Mouse (Mus musculus) MEL (cell line): ENCODE results near the gene Chka. TPM values are rescaled to one million over a fixed set of nuclear protein-coding genes. Genes with fewer than 3 reads are reported as not detected.

Experiments used
- DNase-seq: peaks from one replicate; pipeline ENCODE4 v3.0.0; 2011; ENCODE audit warnings: low read depth, low spot score
- H3K27ac ChIP-seq: 2 replicates; pipeline ENCODE4 v1.5.1; 2012; ENCODE audit warnings: low read depth, mild to moderate bottlenecking, control low read depth, low read length, moderate library complexity; ENCODE audit not compliant: control insufficient read depth
- H3K27me3 ChIP-seq, 2 experiments: fragments of 150-350 bp in 1 of 2; sonication (generic) in 1 of 2; 2 replicates each; pipeline ENCODE4 v1.6.1; 2012; ENCODE audit warnings: low read length in 2 of 2, mild to moderate bottlenecking in 2 of 2, improper control_type of control experiment in 1 of 2, moderate library complexity in 1 of 2; ENCODE audit not compliant: insufficient read depth in 2 of 2, control insufficient read depth in 1 of 2
- H3K36me3 ChIP-seq, 2 experiments: 2 replicates each; pipeline ENCODE4 v1.6.1; 2012 to 2014; ENCODE audit warnings: low read length in 2 of 2, improper control_type of control experiment in 1 of 2, inconsistent platforms in 1 of 2, mild to moderate bottlenecking in 1 of 2; ENCODE audit not compliant: insufficient read depth in 2 of 2, control insufficient read depth in 1 of 2
- H3K4me1 ChIP-seq, 2 experiments: fragments of 150-350 bp in 1 of 2; sonication (generic) in 1 of 2; 2 replicates each; pipeline ENCODE4 v1.6.1; 2012; ENCODE audit warnings: low read length in 2 of 2, improper control_type of control experiment in 1 of 2, mild to moderate bottlenecking in 1 of 2; ENCODE audit not compliant: insufficient read depth in 2 of 2, control insufficient read depth in 1 of 2
- H3K4me3 ChIP-seq, 2 experiments: fragments of 150-350 bp in 1 of 2; sonication (generic) in 1 of 2; 2 replicates each; pipeline ENCODE4 v1.5.1; 2012; ENCODE audit warnings: low read depth in 2 of 2, low read length in 2 of 2, mild to moderate bottlenecking in 2 of 2, moderate library complexity in 2 of 2, control low read depth in 1 of 2, improper control_type of control experiment in 1 of 2; ENCODE audit not compliant: control insufficient read depth in 1 of 2, insufficient read depth in 1 of 2
- H3K79me2 ChIP-seq: 2 replicates; pipeline ENCODE4 v1.6.1; 2012; ENCODE audit warnings: mild to moderate bottlenecking, low read length, moderate library complexity; ENCODE audit not compliant: control insufficient read depth, poor library complexity, insufficient read depth
- H3K9ac ChIP-seq: 2 replicates; pipeline ENCODE4 v1.6.1; 2012; ENCODE audit warnings: low read depth, mild to moderate bottlenecking, control low read depth, low read length, moderate library complexity; ENCODE audit not compliant: control insufficient read depth, poor library complexity, severe bottlenecking
- H3K9me3 ChIP-seq: fragments of 150-350 bp; sonication (generic); replicated peaks from 2 replicates; pipeline ENCODE4 v1.6.1; 2012; ENCODE audit warnings: mild to moderate bottlenecking, low read length, improper control_type of control experiment, moderate library complexity; ENCODE audit not compliant: insufficient read depth
- CHD2 ChIP-seq: IDR thresholded peaks from 2 replicates; pipeline ENCODE4 v1.6.1; 2011; ENCODE audit warnings: low read length, improper control_type of control experiment
- E2F4 ChIP-seq: IDR thresholded peaks from 2 replicates; pipeline ENCODE4 v1.6.1; 2011; ENCODE audit warnings: low read depth, low read length, improper control_type of control experiment, borderline replicate concordance
- EP300 ChIP-seq, 2 experiments: IDR thresholded peaks; 2 replicates each; pipeline ENCODE4 v1.6.1; 2011; ENCODE audit warnings: improper control_type of control experiment in 2 of 2, low read length in 2 of 2, low read depth in 1 of 2, mild to moderate bottlenecking in 1 of 2
- ETS1 ChIP-seq: IDR thresholded peaks from 2 replicates; pipeline ENCODE4 v1.6.1; 2012; ENCODE audit warnings: low read depth, mild to moderate bottlenecking, inconsistent platforms, low read length, improper control_type of control experiment, moderate library complexity
- GABPA ChIP-seq: IDR thresholded peaks from 2 replicates; pipeline ENCODE4 v1.6.1; 2012; ENCODE audit warnings: low read depth, mild to moderate bottlenecking, inconsistent platforms, low read length, improper control_type of control experiment, moderate library complexity
- HCFC1 ChIP-seq: IDR thresholded peaks from 2 replicates; pipeline ENCODE4 v1.6.1; 2012; ENCODE audit warnings: low read depth, mild to moderate bottlenecking, inconsistent platforms, low read length, improper control_type of control experiment, moderate library complexity
- JUND ChIP-seq: IDR thresholded peaks from 2 replicates; pipeline ENCODE4 v1.6.1; 2011; ENCODE audit warnings: low read depth, mild to moderate bottlenecking, improper control_type of control experiment, low read length
- KAT2A ChIP-seq: conservative IDR thresholded peaks from 2 replicates; pipeline ENCODE4 v1.6.1; 2012; ENCODE audit warnings: low read depth, low read length, improper control_type of control experiment, inconsistent platforms
- MAFK ChIP-seq: IDR thresholded peaks from 2 replicates; pipeline ENCODE4 v1.6.1; 2011; ENCODE audit warnings: low read depth, mild to moderate bottlenecking, low read length, improper control_type of control experiment, borderline replicate concordance
- MAX ChIP-seq: IDR thresholded peaks from 2 replicates; pipeline ENCODE4 v1.6.1; 2011; ENCODE audit warnings: low read length, improper control_type of control experiment
- MAZ ChIP-seq: IDR thresholded peaks from 2 replicates; pipeline ENCODE4 v1.6.1; 2012; ENCODE audit warnings: low read depth, mild to moderate bottlenecking, inconsistent platforms, low read length, improper control_type of control experiment
- MEF2A ChIP-seq: IDR thresholded peaks from 2 replicates; pipeline ENCODE4 v1.6.1; 2014; ENCODE audit warnings: low read depth, mild to moderate bottlenecking, inconsistent platforms, low read length, improper control_type of control experiment; ENCODE audit not compliant: poor library complexity, insufficient replicate concordance, severe bottlenecking; ENCODE audit errors: extremely low read depth
- MXI1 ChIP-seq: IDR thresholded peaks from 2 replicates; pipeline ENCODE4 v1.6.1; 2011; ENCODE audit warnings: mild to moderate bottlenecking, low read depth, low read length, improper control_type of control experiment
- MYB ChIP-seq: IDR thresholded peaks from 2 replicates; pipeline ENCODE4 v1.6.1; 2011; ENCODE audit warnings: mild to moderate bottlenecking, low read depth, low read length, improper control_type of control experiment
- MYC ChIP-seq: IDR thresholded peaks from 2 replicates; pipeline ENCODE4 v1.6.1; 2011; ENCODE audit warnings: low read depth, mild to moderate bottlenecking, low read length, improper control_type of control experiment, moderate library complexity
- NELFE ChIP-seq: IDR thresholded peaks from 2 replicates; pipeline ENCODE4 v1.6.1; 2011; ENCODE audit warnings: low read depth, low read length, improper control_type of control experiment
- NRF1 ChIP-seq: IDR thresholded peaks from 2 replicates; pipeline ENCODE4 v1.6.1; 2014; ENCODE audit warnings: low read depth, mild to moderate bottlenecking, inconsistent platforms, low read length, improper control_type of control experiment, moderate library complexity; ENCODE audit not compliant: poor library complexity, insufficient read depth, severe bottlenecking
- POLR2A ChIP-seq, 2 experiments: IDR thresholded peaks; 2 replicates each; pipeline ENCODE4 v1.6.1; 2011 to 2012; ENCODE audit warnings: low read length in 2 of 2, mild to moderate bottlenecking in 2 of 2, control low read depth in 1 of 2, improper control_type of control experiment in 1 of 2, low read depth in 1 of 2, moderate library complexity in 1 of 2; ENCODE audit not compliant: control insufficient read depth in 1 of 2, insufficient read depth in 1 of 2, poor library complexity in 1 of 2
- POLR2AphosphoS2 ChIP-seq: IDR thresholded peaks from 2 replicates; pipeline ENCODE4 v1.6.1; 2011; ENCODE audit warnings: low read length, improper control_type of control experiment
- POLR2AphosphoS5 ChIP-seq: IDR thresholded peaks from 2 replicates; pipeline ENCODE4 v1.6.1; 2012; ENCODE audit warnings: low read depth, borderline replicate concordance, mild to moderate bottlenecking, inconsistent platforms, low read length, moderate library complexity, mixed read lengths
- RAD21 ChIP-seq: IDR thresholded peaks from 2 replicates; pipeline ENCODE4 v1.6.1; 2011; ENCODE audit warnings: mild to moderate bottlenecking, low read depth, low read length, improper control_type of control experiment
- SIN3A ChIP-seq: IDR thresholded peaks from 2 replicates; pipeline ENCODE4 v1.6.1; 2012; ENCODE audit warnings: low read length, improper control_type of control experiment, inconsistent platforms
- SMC3 ChIP-seq: IDR thresholded peaks from 2 replicates; pipeline ENCODE4 v1.6.1; 2011; ENCODE audit warnings: low read depth, low read length, improper control_type of control experiment
- TAL1 ChIP-seq: IDR thresholded peaks from 2 replicates; pipeline ENCODE4 v1.6.1; 2012; ENCODE audit warnings: mild to moderate bottlenecking, inconsistent platforms, low read length, moderate library complexity, mixed read lengths
- TBP ChIP-seq: IDR thresholded peaks from 2 replicates; pipeline ENCODE4 v1.8.0; 2011; ENCODE audit warnings: low read depth, low read length, improper control_type of control experiment
- TCF12 ChIP-seq: IDR thresholded peaks from 2 replicates; pipeline ENCODE4 v1.6.1; 2014; ENCODE audit warnings: low read depth, mild to moderate bottlenecking, inconsistent platforms, low read length, improper control_type of control experiment, moderate library complexity
- UBTF ChIP-seq: IDR thresholded peaks from 2 replicates; pipeline ENCODE4 v1.6.1; 2012; ENCODE audit warnings: low read depth, mild to moderate bottlenecking, inconsistent platforms, low read length, improper control_type of control experiment, moderate library complexity, borderline replicate concordance; ENCODE audit not compliant: insufficient read depth
- USF1 ChIP-seq: IDR thresholded peaks from 2 replicates; pipeline ENCODE4 v1.6.1; 2014; ENCODE audit warnings: low read depth, mild to moderate bottlenecking, inconsistent platforms, low read length, improper control_type of control experiment, moderate library complexity
- USF2 ChIP-seq, 2 experiments: IDR thresholded peaks; 2 replicates each; pipeline ENCODE4 v1.6.1; 2011 to 2012; ENCODE audit warnings: improper control_type of control experiment in 2 of 2, low read length in 2 of 2, borderline replicate concordance in 1 of 2, inconsistent platforms in 1 of 2, low read depth in 1 of 2, mild to moderate bottlenecking in 1 of 2; ENCODE audit not compliant: insufficient read depth in 1 of 2
- ZC3H11A ChIP-seq: IDR thresholded peaks from 2 replicates; pipeline ENCODE4 v1.6.1; 2012; ENCODE audit warnings: low read depth, mild to moderate bottlenecking, inconsistent platforms, low read length, improper control_type of control experiment
- ZMIZ1 ChIP-seq: IDR thresholded peaks from 2 replicates; pipeline ENCODE4 v1.6.1; 2012; ENCODE audit warnings: low read depth, mild to moderate bottlenecking, inconsistent platforms, low read length, improper control_type of control experiment, moderate library complexity
- ZNF384 ChIP-seq: IDR thresholded peaks from 2 replicates; pipeline ENCODE4 v1.6.1; 2012; ENCODE audit warnings: low read depth, mild to moderate bottlenecking, inconsistent platforms, low read length, improper control_type of control experiment
- polyA plus RNA-seq, 2 experiments: library from polyadenylated mRNA; stranded (reverse) in 1 of 2; unstranded in 1 of 2; fragments of >175 nt in 1 of 2; fragments of >200 nt in 1 of 2; gene quantifications; 2 replicates each; pipeline versions ENCODE4 v1.2.1 to v1.2.4; 2012; ENCODE audit warnings: low replicate concordance in 2 of 2, low read depth in 1 of 2; ENCODE audit not compliant: insufficient read length in 2 of 2, insufficient read depth in 1 of 2, missing spikeins in 1 of 2
- total RNA-seq: library from RNA; depleted of rRNA; stranded (reverse); fragments of 300-350 nt; gene quantifications from 2 replicates; pipeline ENCODE4 v1.2.3, GENCODE M21; 2012

Gene Chka
- total and polyA plus RNA-seq, 3 experiments = 12.5 to 21.0 TPM; not detected in 1

- DNase-seq = no peak
- no peaks in the 10 kb centered on the region for H3K9me3 ChIP-seq
- no peaks in the 10 kb centered on the region for H3K27me3 ChIP-seq
- no peak overlapping the region for H3K4me3 ChIP-seq
- H3K36me3 ChIP-seq = no peaks in the 10 kb centered on the region; a peak in 2 of 4 replicates
- H3K27ac ChIP-seq = no peak overlapping the region
- no peaks in the 10 kb centered on the region for H3K79me2 ChIP-seq
- no peaks in the 10 kb centered on the region for H3K4me1 ChIP-seq
- TF ChIP-seq EP300 (IDR thresholded peaks at IDR 0.05; ENCODE audit: low read depth in 1 of 2, low read length in 2 of 2) (no peak), CHD2 (no peak), HCFC1 (no peak), GABPA (no peak), KAT2A (no peak), JUND (no peak), ZNF384 (no peak), POLR2A (IDR thresholded peaks at IDR 0.05; ENCODE audit: control insufficient read depth in 1 of 2, insufficient read depth in 1 of 2, low read depth in 1 of 2, low read length in 2 of 2, poor library complexity in 1 of 2) (no peak), E2F4 (no peak), USF2 (IDR thresholded peaks at IDR 0.05; ENCODE audit: borderline replicate concordance in 1 of 2, insufficient read depth in 1 of 2, low read depth in 1 of 2, low read length in 2 of 2) (no peak), ETS1 (no peak), MEF2A (no peak), MYC (no peak), USF1 (no peak), ZMIZ1 (no peak), POLR2AphosphoS2 (no peak), TCF12 (no peak), POLR2AphosphoS5 (no peak), TBP (no peak), SMC3 (no peak)
- H3K9ac ChIP-seq = no peak overlapping the region
Measured at GRCm38 (mm10) chr19:3889096-3889495, 37.5 kb downstream of the Chka start.

- Histone ChIP-seq H3K9ac (no peak overlapping the region), H3K9me3 (no peaks in the 10 kb centered on the region), H3K79me2 (no peaks in the 10 kb centered on the region), H3K27me3 (no peaks in the 10 kb centered on the region), H3K27ac (no peak overlapping the region), H3K4me1 (no peaks in the 10 kb centered on the region), H3K36me3 (no peaks in the 10 kb centered on the region; a peak in 2 of 4 replicates), H3K4me3 (no peak overlapping the region)
- DNase-seq = peak; percentile 53
- TF ChIP-seq MYB = no peak
- no peak for TF ChIP-seq NRF1
- TF ChIP-seq GABPA = no peak
- TF ChIP-seq ZC3H11A = 0 out of 2 replicates have a peak, but pooled peaks have one; percentile 20
- no peak for TF ChIP-seq KAT2A
- no peak for TF ChIP-seq SIN3A
- TF ChIP-seq TCF12 = no peak
- TF ChIP-seq MYC = no peak
- TF ChIP-seq SMC3 = peak; percentile 70
- no peak for TF ChIP-seq TAL1
- no peak for TF ChIP-seq ZNF384
- peak; percentile 43 for TF ChIP-seq RAD21
- TF ChIP-seq MXI1 = no peak
- no peak for TF ChIP-seq UBTF
- no peak for TF ChIP-seq CHD2
- TF ChIP-seq MAX = no peak
- no peak for TF ChIP-seq MAZ
- no peak for TF ChIP-seq EP300 (IDR thresholded peaks at IDR 0.05; ENCODE audit: low read depth in 1 of 2, low read length in 2 of 2)
- no peak for TF ChIP-seq NELFE
- no peak for TF ChIP-seq MAFK
Measured at GRCm38 (mm10) chr19:3890181-3890580, 38.6 kb downstream of the Chka start.
